Mouse (Mus musculus): ENCODE data around the gene Olfr1454. TPM values are rescaled to one million over a fixed set of nuclear protein-coding genes. Genes with fewer than 3 reads are reported as not detected.

The Olfr1454 gene
- polyA plus RNA-seq (2015; fragmentation: Nextera tagmentation; extraction: Ambion mirVana): not detected in 2 replicates

GRCm38 (mm10) chr19:13060310-13060709 lies at the start of gene Olfr1454:
TSS of gene Olfr1454 (plus strand) at chr19:13060610.
- H3K4me2 ChIP-seq (replicated peaks): no peak within 1 kb of the TSS
- H3K36me3 ChIP-seq: no peaks in the 10 kb centered on the region
- 75% methylated on average over 2 of the region's 2 CpGs for WGBS
- H3K27me3 ChIP-seq (replicated peaks): no peaks in the 10 kb centered on the region
- H3K9ac ChIP-seq: no peak within 1 kb of the TSS
- no peaks in the 10 kb centered on the region for H3K9me3 ChIP-seq
- no peak within 1 kb of the TSS for H3K4me3 ChIP-seq (replicated peaks)
- no peak within 1 kb of the TSS for H3K27ac ChIP-seq
- ATAC-seq: no peak
- H3K4me1 ChIP-seq (replicated peaks): no peaks in the 10 kb centered on the region

DNA sequence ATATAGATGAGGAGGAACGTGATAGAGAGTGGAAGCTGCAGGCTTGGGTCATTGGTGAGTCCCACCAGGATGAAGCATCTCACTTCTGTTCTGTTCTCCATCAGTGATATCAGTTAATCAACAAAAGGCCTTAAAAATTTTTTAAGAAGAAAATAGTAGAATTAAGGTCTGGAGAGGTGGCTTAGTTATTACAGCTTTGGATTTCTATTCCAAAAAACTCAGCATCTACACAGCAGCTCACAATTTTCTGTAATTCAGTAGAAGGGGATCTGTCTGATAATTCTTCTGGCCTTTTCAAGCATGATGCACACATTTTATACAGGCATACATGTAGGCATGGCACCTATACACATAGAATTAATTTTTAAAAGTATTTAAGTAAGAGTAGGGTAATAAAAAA lies 32.2 kb upstream of the Olfr1454 start, which contains the start of gene Olfr1453:
TSS of gene Olfr1453 (minus strand) at position 101 of the 400 bp plus-strand sequence.
- H3K27me3 ChIP-seq (replicated peaks): no peaks in the 10 kb centered on the region
- WGBS: 53% methylated on average over 1 of the region's 1 CpGs
- no peak within 1 kb of the TSS for H3K9ac ChIP-seq
- no peaks in the 10 kb centered on the region for H3K9me3 ChIP-seq
- no peak within 1 kb of the TSS for H3K4me3 ChIP-seq (replicated peaks)
- no peaks in the 10 kb centered on the region for H3K36me3 ChIP-seq
- H3K4me2 ChIP-seq (replicated peaks): no peak within 1 kb of the TSS
- no peak within 1 kb of the TSS for H3K27ac ChIP-seq
- no peak for ATAC-seq
- no peaks in the 10 kb centered on the region for H3K4me1 ChIP-seq (replicated peaks)

DNA sequence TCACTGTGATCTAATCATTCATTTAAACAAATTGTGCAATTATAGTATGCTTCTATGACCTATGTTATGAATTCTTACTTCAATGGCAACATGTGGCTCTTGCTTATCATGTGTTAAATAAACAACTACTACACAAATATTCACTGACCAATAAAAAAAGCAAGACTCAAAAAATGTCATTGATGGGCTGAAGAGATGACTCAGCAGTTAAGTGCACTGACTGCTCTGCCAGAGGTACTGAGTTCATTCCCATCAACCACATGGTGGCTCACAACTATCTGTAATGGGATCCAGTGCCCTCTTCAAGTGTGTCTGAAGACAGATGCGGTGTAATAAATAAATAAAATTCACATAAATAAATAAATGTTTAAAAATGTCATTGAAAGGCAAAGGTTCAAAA lies 33.5 kb downstream of the Olfr1454 start:
- no peak for ATAC-seq
- H3K4me2 ChIP-seq (replicated peaks): no peak overlapping the region

DNA sequence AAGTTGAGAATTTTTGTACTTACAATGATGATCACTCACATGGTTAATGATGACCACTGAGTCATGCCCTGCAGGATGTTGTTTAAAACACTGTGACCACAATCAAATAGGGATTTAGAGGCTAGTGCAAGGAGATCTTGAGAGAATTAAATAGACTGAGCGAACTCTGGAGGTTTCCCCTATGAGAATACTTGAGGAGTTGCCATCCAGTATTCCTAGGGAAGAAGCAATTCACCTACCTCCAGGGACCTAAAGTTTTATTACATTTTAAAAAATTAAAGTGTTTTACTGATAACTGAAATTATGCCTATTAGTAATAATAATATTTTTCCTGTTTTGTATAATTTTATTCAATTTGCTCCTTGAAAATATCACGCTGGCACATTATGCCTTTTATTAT lies 37.4 kb downstream of the Olfr1454 start, which contains the start of gene Olfr1457:
TSS of gene Olfr1457 (minus strand) at position 101 of the 400 bp plus-strand sequence.
- Histone ChIP-seq H3K4me1 (replicated peaks) (no peaks in the 10 kb centered on the region), H3K4me3 (replicated peaks) (no peak within 1 kb of the TSS), H3K36me3 (no peaks in the 10 kb centered on the region), H3K9ac (no peak within 1 kb of the TSS), H3K27me3 (replicated peaks) (no peaks in the 10 kb centered on the region), H3K27ac (no peak within 1 kb of the TSS), H3K9me3 (no peaks in the 10 kb centered on the region), H3K4me2 (replicated peaks) (no peak within 1 kb of the TSS)
- 78% methylated on average over 2 of the region's 2 CpGs for WGBS
- ATAC-seq: no peak

More for the DNA sequence above, 33.5 kb downstream of the Olfr1454 start:
- Histone ChIP-seq H3K4me3 (replicated peaks) (no peak overlapping the region), H3K9ac (no peak overlapping the region), H3K27me3 (replicated peaks) (no peaks in the 10 kb centered on the region), H3K4me1 (replicated peaks) (no peaks in the 10 kb centered on the region), H3K9me3 (no peaks in the 10 kb centered on the region), H3K27ac (no peak overlapping the region), H3K36me3 (no peaks in the 10 kb centered on the region)
- WGBS: 84% methylated on average over 1 of the region's 1 CpGs

DNA sequence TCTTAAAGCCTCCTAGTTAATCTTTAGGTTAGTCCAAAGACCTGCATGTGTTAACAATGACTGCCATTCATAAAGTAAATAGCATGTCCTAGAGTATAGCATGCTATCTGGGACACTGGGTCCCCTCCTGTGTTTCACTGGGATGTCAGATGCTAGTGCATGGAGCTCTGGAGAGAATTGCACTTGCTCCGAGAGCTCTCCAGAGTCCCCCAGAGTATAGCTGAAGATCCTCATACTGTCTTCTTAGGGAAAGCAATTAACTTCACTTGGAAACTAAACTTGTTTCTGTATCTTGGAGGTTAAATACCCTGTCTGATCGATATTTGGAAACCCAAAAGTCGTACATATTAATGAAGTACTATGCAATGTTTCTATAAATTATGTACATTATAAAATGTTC lies 46.3 kb downstream of the Olfr1454 start, which contains the start of gene Olfr1458:
TSS of gene Olfr1458 (minus strand) at position 101 of the 400 bp plus-strand sequence.
- Histone ChIP-seq H3K4me3 (replicated peaks) (no peak within 1 kb of the TSS), H3K4me1 (replicated peaks) (no peaks in the 10 kb centered on the region), H3K36me3 (no peaks in the 10 kb centered on the region), H3K9me3 (no peaks in the 10 kb centered on the region), H3K27ac (no peak within 1 kb of the TSS), H3K9ac (no peak within 1 kb of the TSS), H3K4me2 (replicated peaks) (no peak within 1 kb of the TSS), H3K27me3 (replicated peaks) (no peaks in the 10 kb centered on the region)
- no peak for ATAC-seq
- 84% methylated on average over 3 of the region's 3 CpGs for WGBS

Other genes with a start within 250 kb of the Olfr1454 start
- gene Gm5244, start 213.9 kb upstream of the Olfr1454 start, polyA plus RNA-seq (2015; fragmentation: Nextera tagmentation; extraction: Ambion mirVana): not detected in 2 replicates
- not detected in 2 replicates for gene Olfr1444, start 203.3 kb upstream of the Olfr1454 start, polyA plus RNA-seq (2015; fragmentation: Nextera tagmentation; extraction: Ambion mirVana)
- not detected in 2 replicates for gene Olfr1445, start 176.8 kb upstream of the Olfr1454 start, polyA plus RNA-seq (2015; fragmentation: Nextera tagmentation; extraction: Ambion mirVana)
- gene Olfr1446, start 167.1 kb upstream of the Olfr1454 start, polyA plus RNA-seq (2015; fragmentation: Nextera tagmentation; extraction: Ambion mirVana): not detected in 2 replicates
- gene Olfr1447, start 156.9 kb upstream of the Olfr1454 start, polyA plus RNA-seq (2015; fragmentation: Nextera tagmentation; extraction: Ambion mirVana): not detected in 2 replicates
- gene Olfr1448, start 136.2 kb upstream of the Olfr1454 start, polyA plus RNA-seq (2015; fragmentation: Nextera tagmentation; extraction: Ambion mirVana): not detected in 2 replicates
- gene Olfr1449, start 129.8 kb upstream of the Olfr1454 start, polyA plus RNA-seq (2015; fragmentation: Nextera tagmentation; extraction: Ambion mirVana): not detected in 2 replicates
- gene Olfr1450, start 110.4 kb upstream of the Olfr1454 start, polyA plus RNA-seq (2015; fragmentation: Nextera tagmentation; extraction: Ambion mirVana): not detected in 2 replicates
- not detected in 2 replicates for gene Olfr1451, start 65.6 kb upstream of the Olfr1454 start, polyA plus RNA-seq (2015; fragmentation: Nextera tagmentation; extraction: Ambion mirVana)
- not detected in 2 replicates for gene Olfr1453, start 32.3 kb upstream of the Olfr1454 start, polyA plus RNA-seq (2015; fragmentation: Nextera tagmentation; extraction: Ambion mirVana)
- not detected in 2 replicates for gene Olfr1457, start 37.3 kb downstream of the Olfr1454 start, polyA plus RNA-seq (2015; fragmentation: Nextera tagmentation; extraction: Ambion mirVana)
- gene Olfr1458, start 46.2 kb downstream of the Olfr1454 start, polyA plus RNA-seq (2015; fragmentation: Nextera tagmentation; extraction: Ambion mirVana): not detected in 2 replicates
- gene Olfr1459, start 88.9 kb downstream of the Olfr1454 start, polyA plus RNA-seq (2015; fragmentation: Nextera tagmentation; extraction: Ambion mirVana): not detected in 2 replicates
- gene Olfr1461, start 102.4 kb downstream of the Olfr1454 start, polyA plus RNA-seq (2015; fragmentation: Nextera tagmentation; extraction: Ambion mirVana): not detected in 2 replicates
- not detected in 2 replicates for gene Olfr1462, start 125.1 kb downstream of the Olfr1454 start, polyA plus RNA-seq (2015; fragmentation: Nextera tagmentation; extraction: Ambion mirVana)
- not detected in 2 replicates for gene Olfr1463, start 170.7 kb downstream of the Olfr1454 start, polyA plus RNA-seq (2015; fragmentation: Nextera tagmentation; extraction: Ambion mirVana)

Data from intestine, embryonic 15.5 days (tissue).